Mouse (Mus musculus): ENCODE data around the gene Rpn2.

DNA sequence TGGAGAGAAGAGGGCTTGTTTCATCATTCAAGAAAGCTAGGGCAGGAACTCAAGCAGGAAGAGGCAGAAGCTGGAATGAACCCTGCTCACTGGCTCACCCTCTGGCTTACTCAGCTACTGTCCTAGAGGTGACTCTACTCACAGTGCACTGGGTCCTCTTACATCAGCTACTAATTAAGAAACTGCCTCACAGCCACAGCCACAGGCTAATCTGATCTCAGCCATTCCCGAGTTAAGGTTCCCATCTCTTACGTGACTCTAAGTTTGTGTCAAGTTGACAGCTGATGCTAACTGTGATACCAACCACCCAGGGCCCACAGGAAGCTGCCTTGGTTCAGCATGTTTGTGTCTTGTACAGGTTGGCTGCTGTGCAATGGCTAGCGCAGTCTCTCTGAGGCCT lies 84.2 kb downstream of the Rpn2 start:
- TF ChIP-seq CTCF (conservative IDR thresholded peaks at IDR 0.05; ENCODE audit: insufficient read depth, insufficient read length, low read depth, low read length) = no peak
- TF ChIP-seq POLR2A (IDR thresholded peaks at IDR 0.05; ENCODE audit: low read depth, low read length) = no peak
